Mouse (Mus musculus) thymus, adult 2 months (tissue): ENCODE measurements around the gene Srrm2.

ENCODE experiments used
- CTCF ChIP-seq: fragments of 200-500 bp; IDR thresholded peaks from 2 replicates; pipeline ENCODE4 v1.5.1; 2012; ENCODE audit warnings: mild to moderate bottlenecking, control low read depth, low read length, moderate library complexity, borderline replicate concordance; ENCODE audit not compliant: control insufficient read depth, poor library complexity, insufficient read depth; ENCODE audit errors: extremely low read depth
- POLR2A ChIP-seq: fragments of 200-500 bp; IDR thresholded peaks from 2 replicates; pipeline ENCODE4 v1.6.1; 2012; ENCODE audit warnings: mild to moderate bottlenecking, low read length, control low read depth, moderate library complexity; ENCODE audit not compliant: control insufficient read depth, poor library complexity, insufficient read depth; ENCODE audit errors: extremely low read depth

GRCm38 (mm10) chr17:23774090-23774489 is 16.2 kb upstream of the Srrm2 start:
- TF ChIP-seq CTCF (peak; percentile 91), POLR2A (no peak)
